Mouse (Mus musculus) midbrain, embryonic 13.5 days (tissue): ENCODE results near the gene Hist1h2ac. TPM values are rescaled to one million over a fixed set of nuclear protein-coding genes. Genes with fewer than 3 reads are reported as not detected.

Experiments used
- ATAC-seq: fragments of 200-750 bp; cut with Nextera tagmentation; 2 replicates; pipeline ENCODE4 v1.8.0; 2017; ENCODE audit warnings: mild to moderate bottlenecking, moderate TSS enrichment, moderate library complexity
- H3K27ac ChIP-seq: fragments of 300-500 bp; sonication (generic); 2 replicates; pipeline ENCODE4 v1.5.1; 2015; ENCODE audit warnings: inconsistent platforms, mild to moderate bottlenecking, moderate library complexity
- H3K27me3 ChIP-seq: fragments of 300-500 bp; sonication (generic); 2 replicates; pipeline ENCODE4 v1.6.1; 2015; ENCODE audit warnings: mild to moderate bottlenecking, inconsistent platforms
- H3K36me3 ChIP-seq: fragments of 300-500 bp; sonication (generic); 2 replicates; pipeline ENCODE4 v1.6.1; 2015; ENCODE audit warnings: mild to moderate bottlenecking, inconsistent platforms
- H3K4me1 ChIP-seq: fragments of 300-500 bp; sonication (generic); replicated peaks from 2 replicates; pipeline ENCODE4 v1.6.1; 2015; ENCODE audit warnings: inconsistent platforms
- H3K4me2 ChIP-seq: fragments of 300-500 bp; sonication (generic); replicated peaks from 2 replicates; pipeline ENCODE4 v1.6.1; 2015; ENCODE audit warnings: moderate library complexity, mild to moderate bottlenecking, inconsistent platforms
- H3K4me3 ChIP-seq: fragments of 300-500 bp; sonication (generic); replicated peaks from 2 replicates; pipeline ENCODE4 v1.5.1; 2015; ENCODE audit warnings: mild to moderate bottlenecking, inconsistent platforms
- H3K9ac ChIP-seq: fragments of 300-500 bp; sonication (generic); replicated peaks from 2 replicates; pipeline ENCODE4 v1.6.1; 2015; ENCODE audit warnings: mild to moderate bottlenecking, inconsistent platforms
- H3K9me3 ChIP-seq: fragments of 300-500 bp; sonication (generic); 2 replicates; pipeline ENCODE4 v1.6.1; 2016; ENCODE audit warnings: mild to moderate bottlenecking, inconsistent platforms
- WGBS: fragments of 180-500 bp; shearing (Covaris S2); methylation state at CpG from one replicate; pipeline ENCODE4 v1.1.7; 2015; 5-methylcytosine and 5-hydroxymethylcytosine counted together
- polyA plus RNA-seq: library from polyadenylated mRNA; unstranded; fragments of >200 nt; fragmentation: Nextera tagmentation; extraction: Ambion mirVana; gene quantifications from 2 replicates; pipeline ENCODE4 v1.2.1, GENCODE M21; 2015

Hist1h2ac gene
- polyA plus RNA-seq, 1 experiment from 2014 or later: 0.69 TPM

DNA sequence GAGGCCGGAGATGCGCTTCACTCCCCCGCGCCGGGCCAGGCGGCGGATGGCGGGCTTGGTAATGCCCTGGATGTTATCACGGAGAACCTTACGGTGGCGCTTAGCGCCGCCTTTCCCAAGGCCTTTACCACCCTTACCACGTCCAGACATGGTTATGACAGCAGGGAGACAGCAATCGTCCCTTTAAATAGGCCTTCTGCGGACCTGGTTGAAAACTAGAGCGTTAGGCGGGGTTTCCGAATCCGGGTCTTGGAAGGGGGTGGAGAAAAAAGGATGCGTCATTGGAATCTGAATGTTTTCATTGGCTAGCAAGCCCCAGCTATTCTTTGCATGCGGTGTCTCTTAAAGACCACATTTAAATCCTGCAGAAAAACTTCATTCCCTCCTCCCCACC lies 14.5 kb upstream of the Hist1h2ac start, which contains the start of gene Hist1h4c:
Hist1h4c (minus strand) TSS at position 155 of the 394 bp plus-strand sequence.
- peak within 1 kb of the TSS; percentile 50 for H3K4me3 ChIP-seq
- WGBS: under 1% methylated on average over 21 of the region's 22 CpGs

DNA sequence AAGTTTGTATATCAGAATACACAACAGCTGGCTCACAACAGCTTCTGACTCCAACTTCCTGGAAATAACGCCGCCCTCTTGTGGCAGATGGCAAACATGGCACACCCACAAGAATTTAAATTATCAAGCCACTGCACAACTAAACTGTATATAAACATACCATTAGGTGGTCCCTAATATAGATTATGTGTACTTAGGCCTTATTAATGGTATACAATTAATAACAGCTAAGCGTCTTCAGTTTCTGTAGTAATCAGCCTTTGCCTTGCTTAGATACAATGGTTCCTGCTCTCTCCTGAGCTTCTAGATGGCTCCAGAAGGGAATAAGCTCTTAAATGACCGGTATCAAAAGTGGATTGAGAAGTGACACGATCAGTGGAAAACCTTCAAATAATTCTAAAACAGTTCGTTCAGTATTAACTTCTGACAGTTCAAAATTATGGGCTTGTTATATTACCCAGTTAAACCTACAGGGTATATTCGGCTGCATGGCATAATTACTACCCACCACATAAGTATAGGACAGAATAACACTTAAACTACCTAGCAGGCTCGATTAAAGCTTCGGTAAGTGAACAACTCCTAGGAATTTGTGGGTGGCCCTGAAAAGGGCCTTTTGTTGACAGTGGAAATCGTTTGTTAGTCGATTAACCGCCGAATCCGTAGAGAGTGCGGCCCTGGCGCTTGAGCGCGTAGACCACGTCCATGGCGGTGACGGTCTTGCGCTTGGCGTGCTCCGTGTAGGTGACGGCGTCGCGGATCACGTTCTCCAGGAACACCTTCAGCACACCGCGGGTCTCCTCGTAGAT lies 13.9 kb upstream of the Hist1h2ac start:
- peak overlapping the region; percentile 50 for H3K4me3 ChIP-seq
- peaks cover 11% of the 10 kb centered on the region for H3K4me1 ChIP-seq
- H3K9ac ChIP-seq: peak overlapping the region; percentile 73
- peak; percentile 82 for ATAC-seq
- no peaks in the 10 kb centered on the region for H3K27me3 ChIP-seq
- H3K27ac ChIP-seq: peak overlapping the region; percentile 90
- H3K9me3 ChIP-seq: no peaks in the 10 kb centered on the region
- peak overlapping the region; percentile 83 for H3K4me2 ChIP-seq
- H3K36me3 ChIP-seq: no peaks in the 10 kb centered on the region
- under 1% methylated on average over 24 of the region's 32 CpGs for WGBS

More for the DNA sequence above, 14.5 kb upstream of the Hist1h2ac start, which contains the start of gene Hist1h4c:
- H3K9me3 ChIP-seq: no peaks in the 10 kb centered on the region
- peak within 1 kb of the TSS; percentile 90 for H3K27ac ChIP-seq
- H3K27me3 ChIP-seq: no peaks in the 10 kb centered on the region
- peak within 1 kb of the TSS; percentile 73 for H3K9ac ChIP-seq
- ATAC-seq: peak; percentile 97
- H3K4me1 ChIP-seq: peaks cover 11% of the 10 kb centered on the region
- H3K36me3 ChIP-seq: no peaks in the 10 kb centered on the region
- peak within 1 kb of the TSS; percentile 83 for H3K4me2 ChIP-seq

- no peaks in the 10 kb centered on the region for H3K9me3 ChIP-seq
- peaks cover 11% of the 10 kb centered on the region for H3K4me1 ChIP-seq
- no peak overlapping the region for H3K9ac ChIP-seq
- H3K36me3 ChIP-seq: no peaks in the 10 kb centered on the region
- no peak for ATAC-seq
- no peak overlapping the region for H3K27ac ChIP-seq
- 67% methylated on average over 15 of the region's 15 CpGs for WGBS
- H3K4me3 ChIP-seq: no peak overlapping the region
- no peak overlapping the region for H3K4me2 ChIP-seq
- H3K27me3 ChIP-seq: no peaks in the 10 kb centered on the region
Measured at GRCm38 (mm10) chr13:23696061-23696474, 12.3 kb upstream of the Hist1h2ac start.

DNA sequence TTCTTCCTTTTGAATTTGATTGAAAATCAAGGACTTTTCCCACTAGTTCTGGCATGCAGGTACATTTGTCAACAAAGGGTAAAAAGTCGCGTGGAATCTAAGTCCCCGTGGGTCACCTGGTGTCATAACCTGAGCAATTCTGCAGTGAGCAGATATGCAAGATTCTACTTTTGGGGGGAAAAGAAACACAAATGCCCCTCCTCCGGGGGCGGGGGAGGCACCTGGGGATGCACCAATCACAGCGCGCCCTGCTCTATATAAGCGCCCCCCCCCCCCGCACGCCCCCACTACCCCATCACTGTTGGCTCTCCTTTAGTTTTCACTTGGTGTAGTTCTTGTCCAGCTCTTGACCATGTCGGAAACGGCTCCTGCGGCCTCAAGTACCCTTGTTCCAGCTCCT lies 11.8 kb upstream of the Hist1h2ac start, which contains the start of gene Hist1h1t:
Hist1h1t (plus strand) TSS at position 301 of the 400 bp plus-strand sequence.
- 60% methylated on average over 13 of the region's 13 CpGs for WGBS

GRCm38 (mm10) chr13:23694956-23695355 lies 11.2 kb upstream of the Hist1h2ac start:
- H3K9ac ChIP-seq: no peak overlapping the region
- no peak overlapping the region for H3K4me3 ChIP-seq
- H3K4me1 ChIP-seq: peaks cover 11% of the 10 kb centered on the region
- H3K4me2 ChIP-seq: no peak overlapping the region
- no peaks in the 10 kb centered on the region for H3K27me3 ChIP-seq
- no peaks in the 10 kb centered on the region for H3K9me3 ChIP-seq
- ATAC-seq: no peak
- H3K27ac ChIP-seq: no peak overlapping the region
- no peaks in the 10 kb centered on the region for H3K36me3 ChIP-seq
- 98% methylated on average over 9 of the region's 9 CpGs for WGBS

More for the DNA sequence above, 11.8 kb upstream of the Hist1h2ac start, which contains the start of gene Hist1h1t:
- Histone ChIP-seq H3K4me1 (peaks cover 11% of the 10 kb centered on the region), H3K27ac (no peak within 1 kb of the TSS), H3K4me2 (no peak within 1 kb of the TSS), H3K27me3 (no peaks in the 10 kb centered on the region), H3K36me3 (no peaks in the 10 kb centered on the region), H3K9me3 (no peaks in the 10 kb centered on the region), H3K9ac (no peak within 1 kb of the TSS), H3K4me3 (no peak within 1 kb of the TSS)
- no peak for ATAC-seq

GRCm38 (mm10) chr13:23693856-23694440 lies 10.2 kb upstream of the Hist1h2ac start:
- H3K4me3 ChIP-seq: no peak overlapping the region
- 84% methylated on average over 6 of the region's 6 CpGs for WGBS
- H3K9me3 ChIP-seq: no peaks in the 10 kb centered on the region
- H3K4me2 ChIP-seq: no peak overlapping the region
- no peaks in the 10 kb centered on the region for H3K27me3 ChIP-seq
- no peak overlapping the region for H3K9ac ChIP-seq
- ATAC-seq: no peak
- H3K36me3 ChIP-seq: no peaks in the 10 kb centered on the region
- peaks cover 9% of the 10 kb centered on the region for H3K4me1 ChIP-seq
- no peak overlapping the region for H3K27ac ChIP-seq

DNA sequence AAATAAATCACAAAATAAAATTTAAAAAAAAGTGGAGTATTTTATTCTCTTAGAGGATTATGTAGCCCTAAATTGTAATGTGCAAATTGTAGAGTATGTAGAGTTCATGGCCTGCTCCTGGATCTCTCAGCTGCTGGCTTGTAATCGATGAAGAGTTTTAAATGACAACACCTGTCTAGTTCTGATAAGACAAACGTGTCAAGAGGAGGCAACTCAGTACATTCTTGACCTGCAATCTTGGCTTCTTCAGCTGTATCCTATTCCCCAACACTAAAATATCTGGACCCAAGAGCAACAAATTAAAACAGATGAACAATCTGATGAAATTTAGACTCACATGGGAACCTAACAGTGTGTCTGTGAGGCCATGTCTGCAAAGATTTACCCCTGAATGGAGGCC lies 5.7 kb upstream of the Hist1h2ac start:
- Histone ChIP-seq H3K4me3 (no peak overlapping the region), H3K4me2 (no peak overlapping the region), H3K9ac (no peak overlapping the region), H3K9me3 (no peaks in the 10 kb centered on the region), H3K36me3 (no peaks in the 10 kb centered on the region), H3K27ac (no peak overlapping the region), H3K27me3 (no peaks in the 10 kb centered on the region), H3K4me1 (peaks cover 16% of the 10 kb centered on the region)
- no peak for ATAC-seq
- 82% methylated on average over 2 of the region's 2 CpGs for WGBS

DNA sequence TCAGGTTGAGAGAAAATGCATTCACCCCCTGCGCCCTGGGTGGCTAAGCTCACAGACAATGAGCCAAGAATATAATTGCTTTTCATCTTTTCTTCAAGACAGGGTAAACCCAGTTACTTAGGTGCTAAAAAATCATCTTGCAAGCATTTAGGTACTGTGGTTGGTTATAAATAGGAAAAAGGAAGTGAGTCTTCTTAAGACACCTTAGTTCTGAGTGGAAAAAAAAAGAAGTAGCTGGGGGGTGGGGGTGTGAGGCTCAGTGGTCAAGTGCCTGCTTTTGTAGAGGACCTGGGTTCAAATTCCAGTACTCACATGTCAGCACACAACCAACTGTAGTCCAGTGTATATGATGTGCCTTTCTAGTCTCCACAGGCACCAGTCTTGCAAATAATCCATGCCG lies 5.2 kb upstream of the Hist1h2ac start:
- H3K27me3 ChIP-seq: no peaks in the 10 kb centered on the region
- no peaks in the 10 kb centered on the region for H3K9me3 ChIP-seq
- WGBS: 95% methylated on average over 2 of the region's 2 CpGs
- no peaks in the 10 kb centered on the region for H3K36me3 ChIP-seq
- H3K9ac ChIP-seq: no peak overlapping the region
- no peak overlapping the region for H3K4me2 ChIP-seq
- no peak overlapping the region for H3K27ac ChIP-seq
- no peak for ATAC-seq
- H3K4me3 ChIP-seq: no peak overlapping the region
- H3K4me1 ChIP-seq: peaks cover 16% of the 10 kb centered on the region

- Histone ChIP-seq H3K27ac (no peak overlapping the region), H3K36me3 (no peaks in the 10 kb centered on the region), H3K9ac (no peak overlapping the region), H3K4me2 (no peak overlapping the region), H3K9me3 (no peaks in the 10 kb centered on the region), H3K4me1 (peaks cover 19% of the 10 kb centered on the region), H3K4me3 (no peak overlapping the region), H3K27me3 (no peaks in the 10 kb centered on the region)
- no peak for ATAC-seq
- 96% methylated on average over 7 of the region's 7 CpGs for WGBS
Measured at GRCm38 (mm10) chr13:23687907-23688306, 4.2 kb upstream of the Hist1h2ac start.

DNA sequence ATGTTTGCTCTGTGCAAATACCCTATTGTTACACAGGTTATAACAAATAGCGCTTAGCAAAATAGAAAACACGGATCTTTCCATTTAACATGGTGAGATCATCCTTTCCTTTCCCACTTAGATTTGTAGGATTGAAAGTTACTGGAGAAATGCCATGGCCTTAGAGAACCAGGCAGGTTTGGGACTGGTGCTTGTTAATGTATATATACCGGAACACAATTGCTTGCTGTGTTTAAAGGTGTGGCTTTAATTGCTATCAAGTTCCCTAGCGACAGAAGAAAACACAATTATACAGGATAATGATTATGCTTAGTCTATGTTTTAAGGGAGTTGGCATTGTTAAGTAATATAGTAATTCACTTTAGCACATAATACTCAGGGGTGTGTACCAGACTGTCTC lies 3.4 kb upstream of the Hist1h2ac start:
- Histone ChIP-seq H3K9me3 (no peaks in the 10 kb centered on the region), H3K27me3 (no peaks in the 10 kb centered on the region), H3K4me1 (peaks cover 24% of the 10 kb centered on the region), H3K36me3 (no peaks in the 10 kb centered on the region), H3K4me3 (no peak overlapping the region), H3K9ac (no peak overlapping the region), H3K27ac (no peak overlapping the region), H3K4me2 (no peak overlapping the region)
- no peak for ATAC-seq
- 88% methylated on average over 4 of the region's 4 CpGs for WGBS

DNA sequence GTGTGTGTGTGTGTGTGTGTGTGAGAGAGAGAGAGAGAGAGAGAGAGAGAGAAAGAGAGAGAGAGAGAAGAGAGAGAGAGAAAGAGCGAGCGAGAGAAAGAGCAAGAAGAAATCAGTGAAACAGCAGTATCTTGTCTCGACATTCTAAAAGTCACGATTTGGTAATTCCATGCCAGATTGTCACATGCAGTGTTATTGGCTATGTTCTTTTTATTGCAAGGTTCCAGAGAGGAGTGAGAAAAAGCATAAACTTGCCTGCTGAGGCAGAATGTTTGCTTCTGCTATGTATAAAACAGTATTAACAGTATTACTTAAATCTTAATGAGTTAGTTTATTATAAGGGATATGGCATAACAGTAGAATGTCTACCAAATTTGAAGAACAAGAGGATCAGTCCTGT lies 2.2 kb upstream of the Hist1h2ac start:
- Histone ChIP-seq H3K9me3 (no peaks in the 10 kb centered on the region), H3K27me3 (no peaks in the 10 kb centered on the region), H3K4me3 (peak overlapping the region; percentile 51), H3K27ac (peak overlapping the region; percentile 96), H3K9ac (peak overlapping the region; percentile 69), H3K4me2 (peak overlapping the region; percentile 77), H3K4me1 (peaks cover 24% of the 10 kb centered on the region), H3K36me3 (no peaks in the 10 kb centered on the region)
- WGBS: 43% methylated on average over 4 of the region's 4 CpGs
- ATAC-seq: no peak

- peak overlapping the region; percentile 69 for H3K9ac ChIP-seq
- H3K36me3 ChIP-seq: no peaks in the 10 kb centered on the region
- peak overlapping the region; percentile 51 for H3K4me3 ChIP-seq
- H3K4me1 ChIP-seq: peaks cover 24% of the 10 kb centered on the region
- H3K4me2 ChIP-seq: peak overlapping the region; percentile 77
- no peaks in the 10 kb centered on the region for H3K27me3 ChIP-seq
- H3K27ac ChIP-seq: peak overlapping the region; percentile 96
- ATAC-seq: no peak
- no peaks in the 10 kb centered on the region for H3K9me3 ChIP-seq
- WGBS: 8% methylated on average over 15 of the region's 15 CpGs
Measured at GRCm38 (mm10) chr13:23685121-23685861, 1.5 kb upstream of the Hist1h2ac start.
